Mouse (Mus musculus) left cerebral cortex, postnatal 36 days (tissue): Measurements from ENCODE around the gene Ankrd27. TPM values are rescaled to one million over a fixed set of nuclear protein-coding genes. Genes with fewer than 3 reads are reported as not detected.
"Not testable (repeated sequence)": the region's sequence is repeated elsewhere in the genome, so short reads cannot be mapped to it uniquely, and the experiment has no call there.

ENCODE experiments used
- DNase-seq, 2 experiments: peaks; one replicate each; pipeline ENCODE4 v3.0.0; 2021 to 2022; ENCODE audit warnings: low spot score in 2 of 2, mixed read lengths in 1 of 2
- intact Hi-C: fragments of 180-260 bp; cut with DNase I; formaldehyde crosslinking; loops from one replicate; pipeline ENCODE4 v1.15.1; 2025
- total RNA-seq, 2 experiments: library from RNA; stranded (reverse); gene quantifications; 2 replicates each; pipeline ENCODE4 v1.2.3; 2021

The Ankrd27 gene
- total RNA-seq = 10 to 100 TPM; 40.6 to 43.9 TPM

GRCm38 (mm10) chr7:35586055-35586905 lies at the start of gene Ankrd27:
Ankrd27 (plus strand) TSS chr7:35586244.
- DNase-seq = peak; percentile 92 to 95
- intact Hi-C loops = loop anchor here (2.0 kb wide), 1 partner anchor 31 kb away; no protein-coding TSS in a partner anchor

- intact Hi-C loops = no loop called here
- no peak for DNase-seq
Observed at GRCm38 (mm10) chr7:35537562-35537961, 48.5 kb upstream of the Ankrd27 start, which contains the start of gene Tdrd12. Tdrd12 (minus strand) TSS chr7:35537745.

GRCm38 (mm10) chr7:35545881-35546280 lies 40.2 kb upstream of the Ankrd27 start:
- peak; percentile 37 to 54 for DNase-seq
- intact Hi-C loops = loop anchor here (5.0 kb wide), 1 partner anchor 91 kb away; no protein-coding TSS in a partner anchor

GRCm38 (mm10) chr7:35553751-35554604 lies 32.1 kb upstream of the Ankrd27 start:
- DNase-seq = peak in 1 of 2 experiments; percentile 18
- intact Hi-C loops = loop anchor here (2.0 to 10.0 kb wide), 2 partner anchors 33 to 219 kb away; partner anchors contain the start of genes Ankrd27 and Rhpn2

- intact Hi-C loops = loop anchor here (2.0 to 10.0 kb wide), 2 partner anchors 32 to 220 kb away; partner anchors contain the start of genes Ankrd27 and Rhpn2
- peak; percentile 19 to 34 for DNase-seq
Observed at GRCm38 (mm10) chr7:35554605-35555175, 31.4 kb upstream of the Ankrd27 start.

- intact Hi-C loops = loop anchor here (2.0 to 10.0 kb wide), 2 partner anchors 31 to 221 kb away; partner anchors contain the start of genes Ankrd27 and Rhpn2
- peak; percentile 90 to 93 for DNase-seq
Observed at GRCm38 (mm10) chr7:35555224-35556204, 30.5 kb upstream of the Ankrd27 start.

- intact Hi-C loops = loop anchor here (10.0 kb wide), 1 partner anchor 221 kb away; the partner anchor contains the start of gene Rhpn2
- DNase-seq = no peak
Observed at GRCm38 (mm10) chr7:35556205-35556603, 29.8 kb upstream of the Ankrd27 start, which contains the start of gene Nudt19. Nudt19 (minus strand) TSS chr7:35556304.

- intact Hi-C loops = loop anchor here (10.0 kb wide), 1 partner anchor 222 kb away; the partner anchor contains the start of gene Rhpn2
Observed at GRCm38 (mm10) chr7:35556905-35557304, 29.1 kb upstream of the Ankrd27 start.

GRCm38 (mm10) chr7:35557577-35557976 lies 28.5 kb upstream of the Ankrd27 start:
- intact Hi-C loops = loop anchor here (10.0 kb wide), 1 partner anchor 223 kb away; the partner anchor contains the start of gene Rhpn2
- no peak for DNase-seq

More at GRCm38 (mm10) chr7:35556905-35557304, 29.1 kb upstream of the Ankrd27 start:
- no peak for DNase-seq

GRCm38 (mm10) chr7:35558681-35559080 lies 27.4 kb upstream of the Ankrd27 start:
- no peak for DNase-seq
- intact Hi-C loops = loop anchor here (10.0 kb wide), 1 partner anchor 224 kb away; the partner anchor contains the start of gene Rhpn2

- no peak for DNase-seq
- intact Hi-C loops = loop anchor here (10.0 kb wide), 1 partner anchor 225 kb away; the partner anchor contains the start of gene Rhpn2
Observed at GRCm38 (mm10) chr7:35559838-35560237, 26.2 kb upstream of the Ankrd27 start.

- intact Hi-C loops = no loop called here
- no peak for DNase-seq
Observed at GRCm38 (mm10) chr7:35563071-35563470, 23.0 kb upstream of the Ankrd27 start.

GRCm38 (mm10) chr7:35564067-35564865 lies 21.8 kb upstream of the Ankrd27 start:
- DNase-seq = no peak
- intact Hi-C loops = no loop called here

GRCm38 (mm10) chr7:35564872-35565271 lies 21.2 kb upstream of the Ankrd27 start:
- DNase-seq, intact Hi-C loops: not testable (repeated sequence)

- intact Hi-C loops, DNase-seq: not testable (repeated sequence)
Observed at GRCm38 (mm10) chr7:35565965-35566364, 20.1 kb upstream of the Ankrd27 start.

GRCm38 (mm10) chr7:35569724-35570123 lies 16.3 kb upstream of the Ankrd27 start:
- DNase-seq, intact Hi-C loops: not testable (repeated sequence)

GRCm38 (mm10) chr7:35570883-35571282 lies 15.2 kb upstream of the Ankrd27 start:
- intact Hi-C loops = not testable (repeated sequence)

More at GRCm38 (mm10) chr7:35570883-35571282, 15.2 kb upstream of the Ankrd27 start:
- not testable (repeated sequence) for DNase-seq
